Comparison of ENCODE assay signal across 13 mouse cellular contexts in genomic region chr4:97988703-97989102, GRCm38 (mm10).
DNase-seq lines count a peak whose midpoint lies in the region; ATAC-seq and TF ChIP-seq lines count a peak whose summit lies in the region.
"Had no signal": no experiment of that assay in that cellular context is flagged by ENCODE, and none has a peak within 500 bp of the region (broad histone marks: within the 10 kb centered on the region; RNA-seq: fewer than 3 reads in every experiment).

No protein-coding gene starts in this region.

- peak overlapping the region; percentile 48 for H3K27ac ChIP-seq in heart, embryonic 12.5 days (ENCODE audit: poor library complexity, severe bottlenecking)
- H3K27ac ChIP-seq in kidney, embryonic 15.5 days, result peak overlapping the region; percentile 4; the same call in 1 of the 2 replicates
- 0 out of 2 replicates have a peak overlapping the region, but pooled peaks have one; percentile 22 for H3K27ac ChIP-seq in hindbrain, postnatal 0 days
- H3K27ac ChIP-seq in midbrain, embryonic 14.5 days (replicated peaks; ENCODE audit: low read depth, low read length), result peak overlapping the region; percentile 57; the same call in 1 of the 2 replicates
- H3K27ac ChIP-seq: layer of hippocampus, adult 2 months; lung, embryonic 15.5 days had no signal

- H3K4me3 ChIP-seq in heart, embryonic 12.5 days, result no peak overlapping the region
- H3K4me3 ChIP-seq in kidney, embryonic 15.5 days (replicated peaks), result no peak overlapping the region
- H3K4me3 ChIP-seq in hindbrain, postnatal 0 days (ENCODE audit: low read length), result no peak overlapping the region
- H3K4me3 ChIP-seq in midbrain, embryonic 14.5 days (replicated peaks; ENCODE audit: low read depth, low read length), result no peak overlapping the region
- H3K4me3 ChIP-seq: erythroblast, embryonic 14.5 days; layer of hippocampus, adult 2 months; lung, embryonic 15.5 days had no signal

- no peak overlapping the region for H3K4me2 ChIP-seq in heart, embryonic 12.5 days
- no peak overlapping the region for H3K4me2 ChIP-seq in kidney, embryonic 15.5 days
- H3K4me2 ChIP-seq in hindbrain, postnatal 0 days (ENCODE audit: low read depth, low read length), result no peak overlapping the region
- H3K4me2 ChIP-seq in midbrain, embryonic 14.5 days (ENCODE audit: low read length), result no peak overlapping the region
- H3K4me2 ChIP-seq: lung, embryonic 15.5 days had no signal

- TF ChIP-seq CTCF in hindbrain, postnatal 0 days (IDR thresholded peaks at IDR 0.05; ENCODE audit: low read depth), result no peak

- H3K27me3 ChIP-seq in heart, embryonic 12.5 days (replicated peaks), result no peaks in the 10 kb centered on the region
- H3K27me3 ChIP-seq in kidney, embryonic 15.5 days, result no peaks in the 10 kb centered on the region
- H3K27me3 ChIP-seq in hindbrain, postnatal 0 days (ENCODE audit: insufficient read depth, low read length), result no peaks in the 10 kb centered on the region
- no peaks in the 10 kb centered on the region for H3K27me3 ChIP-seq in midbrain, embryonic 14.5 days (ENCODE audit: control insufficient read depth, insufficient read depth, low read length)
- H3K27me3 ChIP-seq: lung, embryonic 15.5 days had no signal

- H3K36me3 ChIP-seq in heart, embryonic 12.5 days, result 0 out of 2 replicates have a peak, but pooled peaks cover 2% of the 10 kb centered on the region
- no peaks in the 10 kb centered on the region for H3K36me3 ChIP-seq in kidney, embryonic 15.5 days
- H3K36me3 ChIP-seq in hindbrain, postnatal 0 days (ENCODE audit: insufficient read depth, low read length), result no peaks in the 10 kb centered on the region
- H3K36me3 ChIP-seq in midbrain, embryonic 14.5 days (ENCODE audit: control insufficient read depth, insufficient read depth, low read length), result no peaks in the 10 kb centered on the region
- H3K36me3 ChIP-seq: lung, embryonic 15.5 days had no signal

- WGBS in heart, embryonic 12.5 days, result 37% methylated on average over 5 of the region's 5 CpGs
- 41% methylated on average over 5 of the region's 5 CpGs for WGBS in kidney, embryonic 15.5 days
- WGBS in hindbrain, postnatal 0 days, result 30% methylated on average over 5 of the region's 5 CpGs
- WGBS in midbrain, embryonic 14.5 days, result 20% methylated on average over 5 of the region's 5 CpGs

- no peak for ATAC-seq in heart, embryonic 12.5 days (ENCODE audit: insufficient number of reproducible peaks, low FRiP score)
- ATAC-seq in kidney, embryonic 15.5 days (replicated peaks; ENCODE audit: low FRiP score), result peak; percentile 45
- no peak for ATAC-seq in hindbrain, postnatal 0 days
- ATAC-seq in midbrain, embryonic 14.5 days (ENCODE audit: low FRiP score, low TSS enrichment), result no peak
- ATAC-seq: intestine, postnatal 0 days had no signal

- H3K4me1 ChIP-seq in heart, embryonic 12.5 days (replicated peaks), result peaks cover 38% of the 10 kb centered on the region
- peaks cover 27% of the 10 kb centered on the region for H3K4me1 ChIP-seq in kidney, embryonic 15.5 days
- H3K4me1 ChIP-seq in hindbrain, postnatal 0 days (ENCODE audit: insufficient read depth, low read length), result 0 out of 2 replicates have a peak, but pooled peaks cover 4% of the 10 kb centered on the region
- no peaks in the 10 kb centered on the region; the same call in 1 of the 2 replicates for H3K4me1 ChIP-seq in midbrain, embryonic 14.5 days (ENCODE audit: control insufficient read depth, insufficient read depth, low read length)

- no peaks in the 10 kb centered on the region for H3K9me3 ChIP-seq in heart, embryonic 12.5 days (replicated peaks)
- no peaks in the 10 kb centered on the region for H3K9me3 ChIP-seq in kidney, embryonic 15.5 days (replicated peaks)
- H3K9me3 ChIP-seq in hindbrain, postnatal 0 days (ENCODE audit: low read length), result no peaks in the 10 kb centered on the region
- H3K9me3 ChIP-seq in midbrain, embryonic 14.5 days (ENCODE audit: control insufficient read depth, low read length), result no peaks in the 10 kb centered on the region
- H3K9me3 ChIP-seq: lung, embryonic 15.5 days had no signal

- no peak for DNase-seq in heart, postnatal 4 days
- DNase-seq in kidney, adult 18-20 months, result no peak
- no peak for DNase-seq in hindbrain, postnatal 0 days (ENCODE audit: low spot score)
- peak; percentile 24 for DNase-seq in midbrain, embryonic 14.5 days
- DNase-seq in cerebellum, adult 8-10 months, result no peak
- DNase-seq: cerebellum, adult 11-12 months; thymus, adult 2 months had no signal

- H3K9ac ChIP-seq in heart, embryonic 12.5 days, result peak overlapping the region; percentile 1; the same call in 1 of the 2 replicates
- no peak overlapping the region for H3K9ac ChIP-seq in kidney, embryonic 15.5 days
- no peak overlapping the region for H3K9ac ChIP-seq in hindbrain, postnatal 0 days (replicated peaks; ENCODE audit: low read length)
- H3K9ac ChIP-seq in midbrain, embryonic 14.5 days (replicated peaks; ENCODE audit: low read length), result no peak overlapping the region
- H3K9ac ChIP-seq: lung, embryonic 15.5 days had no signal

Comparison
In these comparisons a context has a peak if more than half of its experiments do, and no peak if none do; other contexts are left out.
1. H3K27ac ChIP-seq: peak in every context shown above with its lines; median percentile 57 in midbrain, embryonic 14.5 days; 48 in heart, embryonic 12.5 days; 22 in hindbrain, postnatal 0 days; 4 in kidney, embryonic 15.5 days.